Mouse (Mus musculus) urinary bladder, adult 18-20 months (tissue): ENCODE measurements around the gene Olfr159.

ENCODE experiments used
- DNase-seq, 2 experiments: peaks; one replicate each; pipeline ENCODE4 v3.0.0; 2022; ENCODE audit warnings: low spot score in 2 of 2, mixed read lengths in 2 of 2

Olfr159 gene

GRCm38 (mm10) chr4:43729794-43730550 lies 40.8 kb downstream of the Olfr159 start, which contains the start of gene Spaar:
TSS of gene Spaar (plus strand) at chr4:43730034.
- no peak for DNase-seq

GRCm38 (mm10) chr4:43729126-43729525 lies 41.7 kb downstream of the Olfr159 start:
- DNase-seq: no peak

- peak in 1 of 2 experiments; percentile 72 for DNase-seq
These were observed 42.2 kb downstream of the Olfr159 start for GRCm38 (mm10) chr4:43728576-43728954.

GRCm38 (mm10) chr4:43727718-43728575 lies 42.9 kb downstream of the Olfr159 start:
- DNase-seq: no peak

GRCm38 (mm10) chr4:43726995-43727394 lies 43.8 kb downstream of the Olfr159 start, which contains the start of gene Hrct1:
TSS of gene Hrct1 (plus strand) at chr4:43727188.
- DNase-seq: peak in 1 of 2 experiments; percentile 81

- DNase-seq: no peak
These were observed 44.4 kb downstream of the Olfr159 start for GRCm38 (mm10) chr4:43726228-43726993.

- no peak for DNase-seq
These were observed 46.0 kb downstream of the Olfr159 start for GRCm38 (mm10) chr4:43724764-43725163.

GRCm38 (mm10) chr4:43722191-43722590 lies 48.6 kb downstream of the Olfr159 start:
- no peak for DNase-seq

- no peak for DNase-seq
These were observed 50.1 kb downstream of the Olfr159 start for GRCm38 (mm10) chr4:43720491-43721228.
